22 mouse cellular contexts compared by ENCODE assay signal in genomic region chr6:50744462-50745166, GRCm38 (mm10).
A peak's percentile ranks its signal among the peaks of the same experiment; 100 is the strongest.
DNase-seq lines count a peak whose midpoint lies in the region; ATAC-seq and TF ChIP-seq lines count a peak whose summit lies in the region.
"Had no signal": no experiment of that assay in that cellular context is flagged by ENCODE, and none has a peak within 500 bp of the region (broad histone marks: within the 10 kb centered on the region; RNA-seq: fewer than 3 reads in every experiment).

No protein-coding gene starts in this region.

- no peaks in the 10 kb centered on the region for H3K36me3 ChIP-seq in heart, embryonic 10.5 days
- no peaks in the 10 kb centered on the region for H3K36me3 ChIP-seq in heart, postnatal 0 days (replicated peaks; ENCODE audit: control insufficient read depth, insufficient read depth, low read length)
- no peaks in the 10 kb centered on the region for H3K36me3 ChIP-seq in midbrain, embryonic 11.5 days (ENCODE audit: control insufficient read depth, insufficient read depth, low read length)
- H3K36me3 ChIP-seq in midbrain, postnatal 0 days (ENCODE audit: insufficient read depth, low read length), result no peaks in the 10 kb centered on the region
- H3K36me3 ChIP-seq: embryonic facial prominence, embryonic 12.5 days; hindbrain, embryonic 15.5 days; midbrain, embryonic 12.5 days had no signal

- no peak overlapping the region for H3K4me2 ChIP-seq in heart, postnatal 0 days (ENCODE audit: low read depth, low read length)
- H3K4me2 ChIP-seq in midbrain, embryonic 11.5 days, result no peak overlapping the region
- no peak overlapping the region for H3K4me2 ChIP-seq in midbrain, postnatal 0 days (ENCODE audit: low read depth, low read length, poor library complexity, severe bottlenecking)
- H3K4me2 ChIP-seq: embryonic facial prominence, embryonic 12.5 days; hindbrain, embryonic 15.5 days; midbrain, embryonic 12.5 days had no signal

- ATAC-seq in heart, postnatal 0 days (ENCODE audit: insufficient read depth, low read depth), result no peak
- ATAC-seq in midbrain, embryonic 11.5 days (ENCODE audit: low FRiP score), result no peak
- ATAC-seq in midbrain, postnatal 0 days (ENCODE audit: low FRiP score), result no peak
- ATAC-seq: CD4-positive, CD25-positive, alpha-beta regulatory T cell, adult 4 months; forebrain, postnatal 0 days; Patski had no signal

- H3K4me3 ChIP-seq in heart, embryonic 10.5 days, result no peak overlapping the region
- H3K4me3 ChIP-seq in heart, postnatal 0 days (ENCODE audit: low read depth, low read length), result no peak overlapping the region
- H3K4me3 ChIP-seq in midbrain, embryonic 11.5 days (ENCODE audit: low read depth, low read length), result no peak overlapping the region
- H3K4me3 ChIP-seq in midbrain, postnatal 0 days (ENCODE audit: low read depth, low read length), result no peak overlapping the region
- H3K4me3 ChIP-seq: embryonic facial prominence, embryonic 12.5 days; hindbrain, embryonic 15.5 days; midbrain, embryonic 12.5 days had no signal

- TF ChIP-seq CTCF in heart, postnatal 0 days (IDR thresholded peaks at IDR 0.05; ENCODE audit: low read depth), result no peak
- no peak for TF ChIP-seq CTCF in midbrain, postnatal 0 days (IDR thresholded peaks at IDR 0.05)

- H3K27ac ChIP-seq in heart, embryonic 10.5 days, result peak overlapping the region; percentile 19; the same call in 1 of the 2 replicates
- H3K27ac ChIP-seq in heart, postnatal 0 days (ENCODE audit: low read depth), result no peak overlapping the region
- H3K27ac ChIP-seq in midbrain, embryonic 11.5 days (ENCODE audit: low read depth, low read length), result no peak overlapping the region
- H3K27ac ChIP-seq in midbrain, postnatal 0 days (ENCODE audit: low read depth, low read length), result no peak overlapping the region
- H3K27ac ChIP-seq: embryonic facial prominence, embryonic 12.5 days; hindbrain, embryonic 15.5 days; midbrain, embryonic 12.5 days had no signal

- no peaks in the 10 kb centered on the region for H3K9me3 ChIP-seq in heart, embryonic 10.5 days
- 0 out of 2 replicates have a peak, but pooled peaks cover 3% of the 10 kb centered on the region for H3K9me3 ChIP-seq in heart, postnatal 0 days (replicated peaks; ENCODE audit: control insufficient read depth, low read length)
- no peaks in the 10 kb centered on the region for H3K9me3 ChIP-seq in midbrain, embryonic 11.5 days (ENCODE audit: control insufficient read depth, low read length)
- no peaks in the 10 kb centered on the region for H3K9me3 ChIP-seq in midbrain, postnatal 0 days (ENCODE audit: low read length)
- H3K9me3 ChIP-seq: embryonic facial prominence, embryonic 12.5 days; hindbrain, embryonic 15.5 days; midbrain, embryonic 12.5 days had no signal

- no peak for TF ChIP-seq EP300 in heart, postnatal 0 days (IDR thresholded peaks at IDR 0.05; ENCODE audit: low read depth)

- intact Hi-C loops in heart, postnatal 10 days (cut with DNase I), result no loop called here

- DNase-seq in heart, embryonic 10.5 days (ENCODE audit: low spot score), result peak; percentile 79
- no peak for DNase-seq in heart, adult 8-10 months (ENCODE audit: low spot score)
- peak; percentile 7 for DNase-seq in heart, postnatal 0 days (ENCODE audit: low spot score)
- no peak for DNase-seq in heart, postnatal 10 days
- peak; percentile 45 for DNase-seq in midbrain, embryonic 11.5 days (ENCODE audit: low spot score, missing footprints)
- no peak for DNase-seq in midbrain, postnatal 0 days (ENCODE audit: low spot score)
- DNase-seq in kidney, postnatal 4 days, result no peak
- no peak for DNase-seq in adrenal gland, adult 8-10 months
- DNase-seq: cerebellum, adult 11 months; cerebellum, adult 9-11 months; forebrain, postnatal 0 days; gastrocnemius, postnatal 14 days; kidney, adult 18-20 months; layer of hippocampus, adult 9-11 months; lung, adult 18-20 months; lung, postnatal 14 days; thymus, postnatal 14 days had no signal

- H3K27me3 ChIP-seq in heart, embryonic 10.5 days (ENCODE audit: insufficient read depth, poor library complexity, severe bottlenecking), result no peaks in the 10 kb centered on the region
- no peaks in the 10 kb centered on the region for H3K27me3 ChIP-seq in heart, postnatal 0 days (ENCODE audit: control insufficient read depth, insufficient read depth, low read length)
- H3K27me3 ChIP-seq in midbrain, embryonic 11.5 days (ENCODE audit: control insufficient read depth, insufficient read depth, low read length), result no peaks in the 10 kb centered on the region
- H3K27me3 ChIP-seq in midbrain, postnatal 0 days (ENCODE audit: insufficient read depth, low read length), result no peaks in the 10 kb centered on the region
- H3K27me3 ChIP-seq: embryonic facial prominence, embryonic 12.5 days; hindbrain, embryonic 15.5 days; midbrain, embryonic 12.5 days had no signal

- H3K9ac ChIP-seq in heart, postnatal 0 days (replicated peaks; ENCODE audit: low read depth, low read length), result no peak overlapping the region
- no peak overlapping the region for H3K9ac ChIP-seq in midbrain, embryonic 11.5 days (ENCODE audit: low read length)
- no peak overlapping the region for H3K9ac ChIP-seq in midbrain, postnatal 0 days (replicated peaks; ENCODE audit: low read length, poor library complexity, severe bottlenecking)
- H3K9ac ChIP-seq: embryonic facial prominence, embryonic 12.5 days; forebrain, postnatal 0 days; hindbrain, embryonic 15.5 days; midbrain, embryonic 12.5 days had no signal

- WGBS in heart, embryonic 10.5 days, result 33% methylated on average over 6 of the region's 6 CpGs
- WGBS in heart, postnatal 0 days, result 33% methylated on average over 6 of the region's 6 CpGs
- WGBS in midbrain, embryonic 11.5 days, result 73% methylated on average over 6 of the region's 6 CpGs
- 83% methylated on average over 6 of the region's 6 CpGs for WGBS in midbrain, postnatal 0 days

- peaks cover 13% of the 10 kb centered on the region for H3K4me1 ChIP-seq in heart, embryonic 10.5 days
- 0 out of 2 replicates have a peak, but pooled peaks cover 5% of the 10 kb centered on the region for H3K4me1 ChIP-seq in heart, postnatal 0 days (ENCODE audit: control insufficient read depth, insufficient read depth)
- H3K4me1 ChIP-seq in midbrain, embryonic 11.5 days (ENCODE audit: control insufficient read depth, insufficient read depth, low read length), result no peaks in the 10 kb centered on the region
- no peaks in the 10 kb centered on the region for H3K4me1 ChIP-seq in midbrain, postnatal 0 days (ENCODE audit: insufficient read depth, low read length)
- H3K4me1 ChIP-seq: embryonic facial prominence, embryonic 12.5 days; hindbrain, embryonic 15.5 days had no signal

Comparison
In these comparisons a context has a peak if more than half of its experiments do, and no peak if none do; other contexts are left out.
1. DNase-seq: peak in heart, embryonic 10.5 days (single experiment), heart, postnatal 0 days (single experiment) and midbrain, embryonic 11.5 days (single experiment); none in heart, adult 8-10 months (single experiment), heart, postnatal 10 days (0 of 2), midbrain, postnatal 0 days (single experiment), kidney, postnatal 4 days (0 of 2) and adrenal gland, adult 8-10 months (single experiment).